In genomic region chr2:167537476-167538297, GRCm38 (mm10) we compare ENCODE assay signal across 8 mouse cellular contexts. TPM values are rescaled to one million over a fixed set of nuclear protein-coding genes. Genes with fewer than 3 reads are reported as not detected.
DNase-seq lines count a peak whose midpoint lies in the region; ATAC-seq lines count a peak whose summit lies in the region.

TSS of gene Snai1 (plus strand) at chr2:167538195.

- H3K9me3 ChIP-seq in hindbrain, embryonic 14.5 days (ENCODE audit: control insufficient read depth, low read length), result no peaks in the 10 kb centered on the region

- peaks cover 50% of the 10 kb centered on the region for H3K27me3 ChIP-seq in hindbrain, embryonic 14.5 days (ENCODE audit: control insufficient read depth, insufficient read depth, low read length)

- peak; percentile 97 for DNase-seq in R1 (ENCODE audit: low read depth, low spot score)
- peak; percentile 90 to 95 for DNase-seq in cerebellum, postnatal 25 days
- peak; percentile 54 to 69 for DNase-seq in frontal cortex, postnatal 25 days (ENCODE audit: low spot score in 2 of 2)
- peak; percentile 84 for DNase-seq in hindbrain, embryonic 14.5 days (ENCODE audit: low spot score)
- DNase-seq in layer of hippocampus, postnatal 36 days, result peak; percentile 72 to 78
- DNase-seq in lung, postnatal 36 days, result peak; percentile 96
- DNase-seq in retina, postnatal 7 days (ENCODE audit: low read depth, low spot score), result peak; percentile 85
- peak; percentile 83 for DNase-seq in urinary bladder, adult 2 months (ENCODE audit: low spot score)

- no peak within 1 kb of the TSS for H3K27ac ChIP-seq in hindbrain, embryonic 14.5 days

- ATAC-seq in hindbrain, embryonic 14.5 days (ENCODE audit: low FRiP score), result peak; percentile 91

- WGBS in hindbrain, embryonic 14.5 days, result 2% methylated on average over 57 of the region's 58 CpGs

- peak within 1 kb of the TSS; percentile 95 for H3K4me2 ChIP-seq in hindbrain, embryonic 14.5 days (replicated peaks)

- H3K36me3 ChIP-seq in hindbrain, embryonic 14.5 days (replicated peaks; ENCODE audit: control insufficient read depth, insufficient read depth), result no peaks in the 10 kb centered on the region

- peak within 1 kb of the TSS; percentile 56 for H3K9ac ChIP-seq in hindbrain, embryonic 14.5 days

- peak within 1 kb of the TSS; percentile 44 for H3K4me3 ChIP-seq in hindbrain, embryonic 14.5 days (replicated peaks; ENCODE audit: low read length)

- H3K4me1 ChIP-seq in hindbrain, embryonic 14.5 days (replicated peaks; ENCODE audit: control insufficient read depth, insufficient read depth, low read length), result peaks cover 10% of the 10 kb centered on the region

RNA-seq across cellular contexts. Expression of gene Snai1, which starts in this region (rescaled TPM):
- polyA plus RNA-seq in hindbrain, embryonic 14.5 days (2014; fragmentation: Nextera tagmentation; extraction: Ambion mirVana), result 5.5 and 7.5 TPM in 2 replicates
- under 1 TPM; 0.50 to 0.94 TPM for total RNA-seq in layer of hippocampus, postnatal 36 days (2021)
- polyA plus RNA-seq in urinary bladder, adult 2 months (2012; rRNA removed), result 21.3 and 31.0 TPM in 2 replicates

Comparison
In these comparisons a context has a peak if more than half of its experiments do, and no peak if none do; other contexts are left out.
1. Peak in DNase-seq in layer of hippocampus, postnatal 36 days; RNA of the gene not detected or under 1 TPM.